Mouse (Mus musculus): Measurements from ENCODE around the gene Smndc1.

DNA sequence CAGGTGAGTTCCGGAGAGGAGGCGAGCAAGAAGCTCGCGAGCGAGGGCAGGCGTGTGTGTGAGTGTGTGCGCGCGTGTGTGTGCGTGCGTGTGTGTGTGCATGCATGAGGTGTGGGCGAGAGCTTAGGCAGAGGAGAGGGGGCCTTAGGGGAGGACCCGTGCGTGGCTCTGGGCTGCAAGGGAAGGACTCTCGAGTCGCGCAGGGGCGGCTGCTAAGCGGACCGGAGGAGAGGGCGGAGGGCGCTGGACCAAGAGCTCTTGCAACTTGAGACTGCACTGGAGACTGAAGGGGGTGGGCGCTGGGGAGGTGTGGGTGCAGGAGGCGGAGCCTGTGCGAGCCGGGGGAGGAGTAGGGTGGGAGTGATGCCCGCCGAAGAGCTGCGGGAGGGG, 60.4 kb downstream of the Smndc1 start:
- no peak for TF ChIP-seq POLR2A (IDR thresholded peaks at IDR 0.05; ENCODE audit: insufficient read depth, low read depth, low read length)
- no peak for TF ChIP-seq CTCF (IDR thresholded peaks at IDR 0.05; ENCODE audit: insufficient read depth, low read depth, low read length)

Measured in olfactory bulb, adult 2 months (tissue).